Mouse (Mus musculus): Measurements from ENCODE around the gene Aldh1a7. TPM values are rescaled to one million over a fixed set of nuclear protein-coding genes. Genes with fewer than 3 reads are reported as not detected.
"Not testable (repeated sequence)": the region's sequence is repeated elsewhere in the genome, so short reads cannot be mapped to it uniquely, and the experiment has no call there.

Gene Aldh1a7
- total RNA-seq, 2 experiments from 2014 or later, result 1.6 to 2.5 TPM

- DNase-seq (ENCODE audit: low spot score in 2 of 2), result no peak
- intact Hi-C loops (cut with DNase I), result no loop called here
Observed at GRCm38 (mm10) chr19:20650008-20650407, 77.4 kb downstream of the Aldh1a7 start.

- DNase-seq (ENCODE audit: low spot score in 2 of 2); intact Hi-C loops (cut with DNase I): not testable (repeated sequence)
Observed at GRCm38 (mm10) chr19:20647496-20647895, 79.9 kb downstream of the Aldh1a7 start.

DNA sequence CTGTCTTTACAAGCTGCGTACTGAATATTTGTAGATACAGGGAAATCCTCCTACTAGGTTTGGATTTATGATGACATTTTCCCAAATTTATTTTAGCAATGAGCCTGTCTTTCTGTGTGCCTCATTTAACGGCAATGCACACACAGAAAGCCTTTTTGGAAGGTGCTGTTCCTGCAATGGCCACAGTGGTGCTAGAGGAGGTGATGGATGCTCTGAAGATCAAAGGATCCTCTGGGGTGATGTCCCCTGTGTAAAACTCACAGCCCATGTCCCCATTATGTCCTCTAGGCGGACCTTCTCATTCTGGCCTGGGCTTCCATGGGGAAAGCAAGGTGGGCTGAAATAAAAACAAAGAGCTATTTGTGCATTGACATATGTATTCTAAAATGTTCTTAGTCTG, 83.0 kb downstream of the Aldh1a7 start:
- intact Hi-C loops (cut with DNase I), result no loop called here
- peak in 1 of 2 experiments; percentile 2 for DNase-seq (ENCODE audit: low spot score in 2 of 2)

Other genes starting within 250 kb of the Aldh1a7 start
- 10 to 100 TPM; 33.9 to 40.9 TPM for gene Aldh1a1, start 234.8 kb downstream of the Aldh1a7 start, total RNA-seq (2021)
- gene Tmc1, start 226.6 kb upstream of the Aldh1a7 start, total RNA-seq (2021), result not detected

Measured in left cerebral cortex, postnatal 14 days (tissue).